11 mouse cellular contexts compared by ENCODE assay signal in the genomic region with DNA sequence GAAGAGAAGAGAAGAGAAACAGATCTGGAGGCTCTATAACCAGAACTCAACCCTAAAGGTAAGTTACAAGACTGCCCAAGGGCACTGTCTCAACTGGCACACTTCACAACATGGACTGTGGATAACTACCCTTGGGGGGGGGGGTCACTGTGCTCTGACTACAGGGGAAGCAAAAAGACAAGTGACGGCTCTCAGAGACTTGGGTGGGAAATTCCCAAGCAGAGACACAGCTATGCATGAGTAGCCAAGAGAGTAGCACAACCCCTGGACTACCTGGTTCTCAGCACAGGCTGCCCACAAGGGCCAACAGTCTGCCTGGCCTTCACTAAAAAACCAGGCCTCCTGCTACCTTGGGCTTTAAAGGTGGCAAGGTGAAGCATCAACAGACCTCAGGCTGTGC.
"Had no signal": no experiment of that assay in that cellular context is flagged by ENCODE, and none has a peak within 500 bp of the region (broad histone marks: within the 10 kb centered on the region; RNA-seq: fewer than 3 reads in every experiment).

No protein-coding gene starts in this region.

- H3K36me3 ChIP-seq: limb, embryonic 12.5 days; limb, embryonic 15.5 days; neural tube, embryonic 12.5 days; neural tube, embryonic 15.5 days had no signal

- DNase-seq: kidney, adult 18-20 months; kidney, adult 9 months; kidney, postnatal 14 days; kidney, postnatal 4 days; liver, postnatal 0 days; lung, embryonic 14.5 days; midbrain, embryonic 14.5 days had no signal
